Comparison of ENCODE assay signal across 11 mouse cellular contexts in the genomic region with DNA sequence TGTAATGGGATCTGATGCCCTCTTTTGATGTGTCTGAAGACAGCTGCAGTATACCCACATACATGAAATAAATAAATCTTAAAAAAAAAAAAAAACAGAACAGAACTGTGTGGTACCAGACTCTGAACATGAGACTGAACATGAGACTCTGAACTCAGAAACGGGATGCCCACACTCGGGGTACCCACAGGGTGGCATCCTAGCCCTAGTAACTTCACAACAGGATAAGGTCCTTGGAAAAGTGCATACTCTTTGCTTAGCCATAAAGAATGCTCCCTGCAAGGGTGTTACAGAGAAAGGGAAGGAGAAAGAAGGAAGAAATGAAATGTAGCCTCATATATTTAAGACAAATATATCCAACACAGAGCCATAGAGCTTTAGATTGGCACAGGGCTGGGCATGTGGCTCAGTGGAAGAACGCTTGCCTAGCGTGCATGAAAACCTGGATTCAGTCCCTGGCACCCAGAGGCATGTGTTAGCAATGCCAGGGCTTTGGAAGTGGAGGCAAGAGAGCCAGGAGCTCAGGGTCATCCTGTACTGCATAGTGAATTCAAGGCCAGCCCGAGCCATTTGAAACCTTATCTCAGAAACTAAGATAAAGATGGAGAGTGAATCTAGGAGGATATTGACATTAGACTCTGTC. TPM values are rescaled to one million over a fixed set of nuclear protein-coding genes. Genes with fewer than 3 reads are reported as not detected.
DNase-seq lines count a peak whose midpoint lies in the region; ATAC-seq and TF ChIP-seq lines count a peak whose summit lies in the region.
"Had no signal": no experiment of that assay in that cellular context is flagged by ENCODE, and none has a peak within 500 bp of the region (broad histone marks: within the 10 kb centered on the region; RNA-seq: fewer than 3 reads in every experiment).

No protein-coding gene starts in this region.

- no peak overlapping the region for H3K9ac ChIP-seq in hindbrain, postnatal 0 days (replicated peaks; ENCODE audit: low read length)
- no peak overlapping the region for H3K9ac ChIP-seq in hindbrain, embryonic 11.5 days (ENCODE audit: low read depth, low read length)
- H3K9ac ChIP-seq: kidney, embryonic 15.5 days; liver, embryonic 15.5 days had no signal

- no peak overlapping the region for H3K4me2 ChIP-seq in hindbrain, postnatal 0 days (ENCODE audit: low read depth, low read length)
- no peak overlapping the region for H3K4me2 ChIP-seq in hindbrain, embryonic 11.5 days (replicated peaks; ENCODE audit: low read depth, low read length)
- H3K4me2 ChIP-seq: kidney, embryonic 15.5 days; liver, embryonic 15.5 days had no signal

- 50% methylated on average over 5 of the region's 5 CpGs for WGBS in hindbrain, postnatal 0 days
- WGBS in hindbrain, embryonic 11.5 days: 87% methylated on average over 5 of the region's 5 CpGs

- peaks cover 6% of the 10 kb centered on the region for H3K4me1 ChIP-seq in hindbrain, postnatal 0 days (ENCODE audit: insufficient read depth, low read length)
- H3K4me1 ChIP-seq in hindbrain, embryonic 11.5 days (replicated peaks; ENCODE audit: control insufficient read depth, insufficient read depth, low read length): no peaks in the 10 kb centered on the region; the same call in 1 of the 2 replicates

- peak; percentile 73 for DNase-seq in hindbrain, postnatal 0 days (ENCODE audit: low spot score)
- no peak for DNase-seq in hindbrain, embryonic 11.5 days (ENCODE audit: low spot score)
- peak; percentile 59 for DNase-seq in ovary, postnatal 36 days (ENCODE audit: low spot score)
- DNase-seq in ovary, postnatal 10 days (ENCODE audit: low spot score): no peak
- peak; percentile 76 for DNase-seq in cerebellum, adult 9-11 months
- peak; percentile 72 for DNase-seq in testis, postnatal 14 days (ENCODE audit: low spot score)
- no peak for DNase-seq in spleen, postnatal 14 days (ENCODE audit: low spot score in 2 of 2)
- no peak for DNase-seq in lung, postnatal 10 days

- H3K36me3 ChIP-seq in hindbrain, postnatal 0 days (ENCODE audit: insufficient read depth, low read length): no peaks in the 10 kb centered on the region
- no peaks in the 10 kb centered on the region for H3K36me3 ChIP-seq in hindbrain, embryonic 11.5 days (ENCODE audit: control insufficient read depth, insufficient read depth, low read length)
- H3K36me3 ChIP-seq: G1E; kidney, embryonic 15.5 days; liver, embryonic 15.5 days had no signal

- peak; percentile 50 for TF ChIP-seq CTCF in hindbrain, postnatal 0 days (IDR thresholded peaks at IDR 0.05; ENCODE audit: low read depth)

- peak; percentile 55; the same call in 1 of the 2 replicates for ATAC-seq in hindbrain, postnatal 0 days
- ATAC-seq in hindbrain, embryonic 11.5 days (ENCODE audit: low FRiP score): no peak

- H3K27me3 ChIP-seq in hindbrain, postnatal 0 days (ENCODE audit: insufficient read depth, low read length): no peaks in the 10 kb centered on the region
- H3K27me3 ChIP-seq in hindbrain, embryonic 11.5 days (ENCODE audit: control insufficient read depth, insufficient read depth, low read length): no peaks in the 10 kb centered on the region
- H3K27me3 ChIP-seq: kidney, embryonic 15.5 days; liver, embryonic 15.5 days had no signal

- no peaks in the 10 kb centered on the region for H3K9me3 ChIP-seq in hindbrain, postnatal 0 days (ENCODE audit: low read length)
- no peaks in the 10 kb centered on the region for H3K9me3 ChIP-seq in hindbrain, embryonic 11.5 days (ENCODE audit: control insufficient read depth, low read length)
- H3K9me3 ChIP-seq: G1E; kidney, embryonic 15.5 days; liver, embryonic 15.5 days had no signal

- H3K4me3 ChIP-seq in hindbrain, postnatal 0 days (ENCODE audit: low read length): no peak overlapping the region
- no peak overlapping the region for H3K4me3 ChIP-seq in hindbrain, embryonic 11.5 days (ENCODE audit: low read depth, low read length)
- H3K4me3 ChIP-seq: kidney, embryonic 15.5 days; liver, embryonic 15.5 days had no signal

- H3K27ac ChIP-seq in hindbrain, postnatal 0 days: 0 out of 2 replicates have a peak overlapping the region, but pooled peaks have one; percentile 16
- no peak overlapping the region for H3K27ac ChIP-seq in hindbrain, embryonic 11.5 days (ENCODE audit: low read depth, low read length)
- H3K27ac ChIP-seq: kidney, embryonic 15.5 days; liver, embryonic 15.5 days had no signal

RNA-seq across cellular contexts. Expression of gene Thrsp, which starts 10.4 kb away (rescaled TPM):
- total RNA-seq in hindbrain, postnatal 0 days (2014; rRNA removed): 5.2 and 6.4 TPM in 2 replicates
- 6.3 and 7.7 TPM in 2 replicates for polyA plus RNA-seq in hindbrain, postnatal 0 days (2015; fragmentation: Nextera tagmentation; extraction: Ambion mirVana)
- polyA plus RNA-seq in hindbrain, embryonic 11.5 days (2014; fragmentation: Nextera tagmentation; extraction: Ambion mirVana): 0.17 and 0.35 TPM in 2 replicates
- polyA plus RNA-seq: G1E had no signal

RNA-seq across cellular contexts. Expression of gene Kctd14, which starts 23.2 kb away (rescaled TPM):
- 0.68 and 1.5 TPM in 2 replicates for total RNA-seq in hindbrain, postnatal 0 days (2014; rRNA removed)
- polyA plus RNA-seq in hindbrain, postnatal 0 days (2015; fragmentation: Nextera tagmentation; extraction: Ambion mirVana): 2.6 and 3.1 TPM in 2 replicates
- polyA plus RNA-seq in hindbrain, embryonic 11.5 days (2014; fragmentation: Nextera tagmentation; extraction: Ambion mirVana): 0.46 and 0.85 TPM in 2 replicates
- polyA plus RNA-seq: G1E had no signal

RNA-seq across cellular contexts. Expression of gene Ndufc2, which starts 28.1 kb away (rescaled TPM):
- 340 and 423 TPM in 2 replicates for total RNA-seq in hindbrain, postnatal 0 days (2014; rRNA removed)
- 697 and 742 TPM in 2 replicates for polyA plus RNA-seq in hindbrain, postnatal 0 days (2015; fragmentation: Nextera tagmentation; extraction: Ambion mirVana)
- 344 and 352 TPM in 2 replicates for polyA plus RNA-seq in hindbrain, embryonic 11.5 days (2014; fragmentation: Nextera tagmentation; extraction: Ambion mirVana)

RNA-seq across cellular contexts. Expression of gene Ints4, which starts 52.9 kb away (rescaled TPM):
- total RNA-seq in hindbrain, postnatal 0 days (2014; rRNA removed): 28.3 and 39.5 TPM in 2 replicates
- polyA plus RNA-seq in hindbrain, postnatal 0 days (2015; fragmentation: Nextera tagmentation; extraction: Ambion mirVana): 29.3 and 30.2 TPM in 2 replicates
- 64.8 and 66.3 TPM in 2 replicates for polyA plus RNA-seq in hindbrain, embryonic 11.5 days (2014; fragmentation: Nextera tagmentation; extraction: Ambion mirVana)

RNA-seq across cellular contexts. Expression of gene Alg8, which starts 56.5 kb away (rescaled TPM):
- total RNA-seq in hindbrain, postnatal 0 days (2014; rRNA removed): 5.2 and 6.0 TPM in 2 replicates
- polyA plus RNA-seq in hindbrain, postnatal 0 days (2015; fragmentation: Nextera tagmentation; extraction: Ambion mirVana): 11.4 and 11.8 TPM in 2 replicates
- 31.9 and 33.3 TPM in 2 replicates for polyA plus RNA-seq in hindbrain, embryonic 11.5 days (2014; fragmentation: Nextera tagmentation; extraction: Ambion mirVana)

Comparison
In these comparisons a context has a peak if more than half of its experiments do, and no peak if none do; other contexts are left out.
1. DNase-seq: peak in hindbrain, postnatal 0 days (single experiment), ovary, postnatal 36 days (single experiment), cerebellum, adult 9-11 months (single experiment) and testis, postnatal 14 days (single experiment); none in hindbrain, embryonic 11.5 days (single experiment), ovary, postnatal 10 days (single experiment), spleen, postnatal 14 days (0 of 2) and lung, postnatal 10 days (single experiment).